Mouse (Mus musculus) layer of hippocampus, adult 11-12 months (tissue): ENCODE results near the gene Gpr141.

Experiments
- DNase-seq: peaks from one replicate; pipeline ENCODE4 v3.0.0; 2022; ENCODE audit warnings: low spot score

Gene Gpr141

GRCm38 (mm10) chr13:19730826-19731225, 93.2 kb downstream of the Gpr141 start:
- no peak for DNase-seq

DNA sequence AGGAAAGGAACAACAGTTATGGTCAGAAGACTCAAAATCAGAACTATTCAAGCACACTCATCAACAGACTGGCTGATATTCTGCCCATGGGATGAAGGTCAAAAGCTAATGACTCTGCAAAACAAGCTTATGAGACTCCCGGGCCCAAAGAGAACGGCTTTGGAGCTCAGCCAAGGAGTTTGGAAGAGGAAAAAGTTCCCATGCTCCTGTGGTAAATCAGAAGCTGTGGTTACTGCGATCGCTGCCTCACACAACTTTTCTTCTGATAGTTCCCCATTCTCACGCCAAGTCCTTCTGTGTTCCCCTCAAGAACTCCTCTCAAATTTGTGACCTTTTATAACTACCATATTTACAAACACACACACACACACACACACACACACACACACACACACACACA, 105.1 kb downstream of the Gpr141 start:
- no peak for DNase-seq

GRCm38 (mm10) chr13:19717201-19717600, 106.9 kb downstream of the Gpr141 start:
- DNase-seq, result no peak

DNA sequence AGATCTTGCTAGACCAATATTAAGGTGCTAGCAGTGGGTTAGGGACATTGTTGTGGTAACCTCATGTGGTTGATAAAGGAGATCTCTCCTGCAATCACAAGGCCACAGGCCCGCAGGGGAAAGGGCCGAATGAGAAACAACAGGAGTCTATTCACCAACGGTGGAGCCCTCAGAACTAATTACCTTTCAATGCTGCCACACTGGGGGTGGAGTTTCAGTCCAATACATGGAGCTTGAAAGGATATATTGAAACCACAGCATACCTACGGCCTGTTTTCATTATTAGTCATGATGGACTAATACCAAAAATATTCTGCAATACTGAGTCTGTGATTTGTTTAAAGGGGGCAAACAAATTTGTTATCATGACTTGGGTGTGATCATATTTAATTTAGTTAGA, 120.3 kb downstream of the Gpr141 start:
- no peak for DNase-seq

DNA sequence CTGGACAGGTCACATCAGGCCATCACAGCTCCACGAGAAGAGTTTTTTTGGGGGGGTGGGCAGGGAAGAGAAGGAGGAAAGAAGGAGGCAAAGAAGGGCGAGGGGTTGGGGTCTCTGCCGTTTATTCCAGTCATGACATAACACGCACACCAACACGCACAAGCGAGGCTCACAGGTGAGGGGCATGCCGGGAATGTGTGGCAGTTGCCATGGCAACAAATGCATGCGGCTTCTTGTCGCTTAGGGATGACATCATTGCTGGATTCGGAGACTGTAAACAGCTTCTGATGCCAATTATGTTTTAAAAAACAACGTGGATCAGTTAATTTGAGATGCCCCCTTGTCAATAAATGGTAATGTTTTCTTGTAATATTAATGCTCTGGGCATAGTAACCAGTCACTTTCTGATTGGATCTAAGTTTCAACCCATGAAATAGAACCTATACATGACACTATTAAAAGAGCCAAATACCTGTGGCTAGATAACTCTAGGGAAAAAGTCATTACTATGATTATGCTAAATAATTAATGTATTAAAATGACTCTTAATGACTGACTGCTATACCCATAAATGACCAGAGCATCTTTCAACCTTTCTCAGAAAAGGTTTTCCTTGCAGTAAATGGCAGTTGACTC, 122.5 kb downstream of the Gpr141 start:
- peak; percentile 76 for DNase-seq

GRCm38 (mm10) chr13:19700733-19701442, 123.2 kb downstream of the Gpr141 start:
- no peak for DNase-seq
